Mouse (Mus musculus) forebrain, embryonic 11.5 days (tissue): ENCODE data around the gene Crocc2. TPM values are rescaled to one million over a fixed set of nuclear protein-coding genes. Genes with fewer than 3 reads are reported as not detected.

ENCODE experiments used
- ATAC-seq: fragments of 200-750 bp; cut with Nextera tagmentation; replicated peaks from 2 replicates; pipeline ENCODE4 v1.8.0; 2017; ENCODE audit warnings: moderate TSS enrichment; ENCODE audit not compliant: low FRiP score
- DNase-seq: peaks from one replicate; pipeline ENCODE4 v3.0.0-alpha.2; 2017; ENCODE audit warnings: low spot score
- H3K27ac ChIP-seq: fragments of 300-500 bp; sonication (generic); 2 replicates; pipeline ENCODE4 v1.5.1; 2014; ENCODE audit warnings: low read depth, low read length
- H3K27me3 ChIP-seq: fragments of 300-500 bp; sonication (generic); 2 replicates; pipeline ENCODE4 v1.6.1; 2014; ENCODE audit warnings: mild to moderate bottlenecking, low read length, mixed read lengths; ENCODE audit not compliant: control insufficient read depth, insufficient read depth
- H3K36me3 ChIP-seq: fragments of 300-500 bp; sonication (generic); 2 replicates; pipeline ENCODE4 v1.6.1; 2014; ENCODE audit warnings: mild to moderate bottlenecking, low read length, moderate library complexity, mixed read lengths; ENCODE audit not compliant: control insufficient read depth, insufficient read depth
- H3K4me1 ChIP-seq: fragments of 300-500 bp; sonication (generic); replicated peaks from 2 replicates; pipeline ENCODE4 v1.6.1; 2014; ENCODE audit warnings: low read length, mixed read lengths; ENCODE audit not compliant: control insufficient read depth, insufficient read depth
- H3K4me2 ChIP-seq: fragments of 300-500 bp; sonication (generic); 2 replicates; pipeline ENCODE4 v1.6.1; 2014; ENCODE audit warnings: low read depth, mild to moderate bottlenecking, low read length, moderate library complexity, mixed read lengths; ENCODE audit not compliant: severe bottlenecking
- H3K4me3 ChIP-seq: fragments of 300-500 bp; sonication (generic); 2 replicates; pipeline ENCODE4 v1.5.1; 2014; ENCODE audit warnings: low read depth, low read length
- H3K9ac ChIP-seq: fragments of 300-500 bp; sonication (generic); 2 replicates; pipeline ENCODE4 v1.6.1; 2014; ENCODE audit warnings: low read length
- H3K9me3 ChIP-seq: fragments of 300-500 bp; sonication (generic); 2 replicates; pipeline ENCODE4 v1.6.1; 2016; ENCODE audit warnings: low read length, mixed read lengths; ENCODE audit not compliant: control insufficient read depth
- WGBS: fragments of 180-500 bp; shearing (Covaris S2); extraction: QIAGEN DNeasy Blood & Tissue Kit; methylation state at CpG from one replicate; pipeline ENCODE4 v1.1.7; 2014; 5-methylcytosine and 5-hydroxymethylcytosine counted together
- polyA plus RNA-seq: library from polyadenylated mRNA; unstranded; fragments of >200 nt; fragmentation: Nextera tagmentation; extraction: Ambion mirVana; gene quantifications from 2 replicates; pipeline ENCODE4 v1.2.1, GENCODE M21; 2014

Gene Crocc2
- polyA plus RNA-seq, 1 experiment from 2014 or later = 0.07 TPM

GRCm38 (mm10) chr1:93197916-93198315, 29.4 kb downstream of the Crocc2 start:
- H3K4me2 ChIP-seq = no peak overlapping the region
- 80% methylated on average over 3 of the region's 3 CpGs for WGBS
- H3K9me3 ChIP-seq = no peaks in the 10 kb centered on the region; the same call in 1 of the 2 replicates
- H3K4me1 ChIP-seq = no peaks in the 10 kb centered on the region
- DNase-seq (no peak), ATAC-seq (no peak)
- no peak overlapping the region for H3K4me3 ChIP-seq
- no peak overlapping the region for H3K9ac ChIP-seq
- no peaks in the 10 kb centered on the region for H3K36me3 ChIP-seq
- H3K27ac ChIP-seq = no peak overlapping the region
- H3K27me3 ChIP-seq = no peaks in the 10 kb centered on the region

GRCm38 (mm10) chr1:93206277-93206970, 37.9 kb downstream of the Crocc2 start:
- Histone ChIP-seq H3K4me2 (no peak overlapping the region), H3K36me3 (no peaks in the 10 kb centered on the region), H3K4me3 (no peak overlapping the region), H3K27ac (no peak overlapping the region), H3K4me1 (no peaks in the 10 kb centered on the region), H3K9ac (no peak overlapping the region), H3K27me3 (no peaks in the 10 kb centered on the region), H3K9me3 (no peaks in the 10 kb centered on the region)
- ATAC-seq (0 out of 2 replicates have a peak, but pooled peaks have one; percentile 33), DNase-seq (no peak)
- 62% methylated on average over 12 of the region's 12 CpGs for WGBS

GRCm38 (mm10) chr1:93207536-93208064, 39.1 kb downstream of the Crocc2 start:
- H3K4me2 ChIP-seq = no peak overlapping the region
- no peaks in the 10 kb centered on the region for H3K4me1 ChIP-seq
- no peak overlapping the region for H3K27ac ChIP-seq
- DNase-seq (no peak), ATAC-seq (no peak)
- no peaks in the 10 kb centered on the region for H3K27me3 ChIP-seq
- no peak overlapping the region for H3K4me3 ChIP-seq
- no peaks in the 10 kb centered on the region for H3K9me3 ChIP-seq
- WGBS = 93% methylated on average over 4 of the region's 4 CpGs
- no peaks in the 10 kb centered on the region for H3K36me3 ChIP-seq
- H3K9ac ChIP-seq = no peak overlapping the region

- H3K36me3 ChIP-seq = no peaks in the 10 kb centered on the region
- WGBS = 62% methylated on average over 9 of the region's 9 CpGs
- no peak overlapping the region for H3K9ac ChIP-seq
- DNase-seq (no peak), ATAC-seq (no peak)
- no peak overlapping the region for H3K27ac ChIP-seq
- H3K9me3 ChIP-seq = no peaks in the 10 kb centered on the region
- H3K27me3 ChIP-seq = no peaks in the 10 kb centered on the region
- no peak overlapping the region for H3K4me2 ChIP-seq
- no peak overlapping the region for H3K4me3 ChIP-seq
- H3K4me1 ChIP-seq = 0 out of 2 replicates have a peak, but pooled peaks cover 2% of the 10 kb centered on the region
These were observed 41.7 kb downstream of the Crocc2 start for GRCm38 (mm10) chr1:93210213-93210641.

- 90% methylated on average over 11 of the region's 11 CpGs for WGBS
- Histone ChIP-seq H3K9ac (no peak overlapping the region), H3K9me3 (no peaks in the 10 kb centered on the region), H3K4me2 (no peak overlapping the region), H3K4me3 (no peak overlapping the region), H3K4me1 (0 out of 2 replicates have a peak, but pooled peaks cover 2% of the 10 kb centered on the region), H3K36me3 (no peaks in the 10 kb centered on the region), H3K27me3 (no peaks in the 10 kb centered on the region), H3K27ac (no peak overlapping the region)
- ATAC-seq = no peak
- DNase-seq = no peak
These were observed 42.5 kb downstream of the Crocc2 start for GRCm38 (mm10) chr1:93211019-93211418.

GRCm38 (mm10) chr1:93211549-93212220, 43.2 kb downstream of the Crocc2 start:
- peaks cover 2% of the 10 kb centered on the region; the same call in 1 of the 2 replicates for H3K4me1 ChIP-seq
- H3K9me3 ChIP-seq = no peaks in the 10 kb centered on the region
- no peak for ATAC-seq
- DNase-seq = no peak
- H3K4me3 ChIP-seq = no peak overlapping the region
- H3K27ac ChIP-seq = no peak overlapping the region
- no peaks in the 10 kb centered on the region for H3K27me3 ChIP-seq
- H3K4me2 ChIP-seq = no peak overlapping the region
- WGBS = 55% methylated on average over 10 of the region's 10 CpGs
- no peak overlapping the region for H3K9ac ChIP-seq
- H3K36me3 ChIP-seq = no peaks in the 10 kb centered on the region

- H3K27ac ChIP-seq = no peak overlapping the region
- no peak overlapping the region for H3K4me3 ChIP-seq
- no peak overlapping the region for H3K9ac ChIP-seq
- ATAC-seq (no peak), DNase-seq (no peak)
- no peak overlapping the region for H3K4me2 ChIP-seq
- 89% methylated on average over 7 of the region's 7 CpGs for WGBS
- no peaks in the 10 kb centered on the region for H3K27me3 ChIP-seq
- peaks cover 2% of the 10 kb centered on the region; the same call in 1 of the 2 replicates for H3K4me1 ChIP-seq
- H3K36me3 ChIP-seq = no peaks in the 10 kb centered on the region
- H3K9me3 ChIP-seq = no peaks in the 10 kb centered on the region
These were observed 43.9 kb downstream of the Crocc2 start for GRCm38 (mm10) chr1:93212441-93212840.

GRCm38 (mm10) chr1:93214612-93215011, 46.1 kb downstream of the Crocc2 start:
- Histone ChIP-seq H3K36me3 (no peaks in the 10 kb centered on the region), H3K4me2 (no peak overlapping the region), H3K4me3 (no peak overlapping the region), H3K27me3 (no peaks in the 10 kb centered on the region), H3K4me1 (peaks cover 2% of the 10 kb centered on the region; the same call in 1 of the 2 replicates), H3K9me3 (no peaks in the 10 kb centered on the region), H3K9ac (no peak overlapping the region), H3K27ac (no peak overlapping the region)
- DNase-seq = no peak
- no peak for ATAC-seq
- 22% methylated on average over 5 of the region's 5 CpGs for WGBS
